Mouse (Mus musculus) forebrain, postnatal 0 days (tissue): ENCODE measurements around the gene Car14. TPM values are rescaled to one million over a fixed set of nuclear protein-coding genes. Genes with fewer than 3 reads are reported as not detected.
A peak's percentile ranks its signal among the peaks of the same experiment; 100 is the strongest.

Experiments used
- ATAC-seq: fragments of 200-750 bp; cut with Nextera tagmentation; 2 replicates; pipeline ENCODE4 v1.8.0; 2017; ENCODE audit warnings: mild to moderate bottlenecking, moderate library complexity
- DNase-seq: peaks from one replicate; pipeline ENCODE4 v3.0.0-alpha.2; 2015
- H3K27ac ChIP-seq: fragments of 300-500 bp; sonication (generic); 2 replicates; pipeline ENCODE4 v1.5.1; 2014; ENCODE audit warnings: low read depth, mild to moderate bottlenecking, antibody characterized with exemption, low read length, moderate library complexity, mixed read lengths
- H3K27me3 ChIP-seq: fragments of 300-500 bp; sonication (generic); 2 replicates; pipeline ENCODE4 v1.6.1; 2014; ENCODE audit warnings: mild to moderate bottlenecking, low read length, mixed read lengths; ENCODE audit not compliant: insufficient read depth
- H3K36me3 ChIP-seq: fragments of 300-500 bp; sonication (generic); 2 replicates; pipeline ENCODE4 v1.6.1; 2014; ENCODE audit warnings: mild to moderate bottlenecking, moderate library complexity; ENCODE audit not compliant: insufficient read depth
- H3K4me1 ChIP-seq: fragments of 300-500 bp; sonication (generic); 2 replicates; pipeline ENCODE4 v1.6.1; 2014; ENCODE audit warnings: antibody characterized with exemption; ENCODE audit not compliant: insufficient read depth
- H3K4me2 ChIP-seq: fragments of 300-500 bp; sonication (generic); 2 replicates; pipeline ENCODE4 v1.6.1; 2014; ENCODE audit warnings: low read depth, mild to moderate bottlenecking, moderate library complexity
- H3K4me3 ChIP-seq: fragments of 300-500 bp; sonication (generic); 2 replicates; pipeline ENCODE4 v1.5.1; 2014; ENCODE audit warnings: low read depth, low read length, mixed read lengths
- H3K9ac ChIP-seq: fragments of 300-500 bp; sonication (generic); 2 replicates; pipeline ENCODE4 v1.6.1; 2014; ENCODE audit warnings: mild to moderate bottlenecking
- H3K9me3 ChIP-seq: fragments of 300-500 bp; sonication (generic); 2 replicates; pipeline ENCODE4 v1.6.1; 2016; ENCODE audit warnings: low read length
- CTCF ChIP-seq: sonication (generic); IDR thresholded peaks from 2 replicates; pipeline ENCODE4 v1.5.1; 2016; ENCODE audit warnings: antibody characterized with exemption, control low read depth, low read depth
- WGBS: fragments of 180-500 bp; shearing (Covaris S2); extraction: QIAGEN DNeasy Blood & Tissue Kit; methylation state at CpG from one replicate; pipeline ENCODE4 v1.1.7; 2014; 5-methylcytosine and 5-hydroxymethylcytosine counted together
- polyA plus RNA-seq: library from polyadenylated mRNA; unstranded; fragments of >200 nt; fragmentation: Nextera tagmentation; extraction: Ambion mirVana; gene quantifications from 2 replicates; pipeline ENCODE4 v1.2.1, GENCODE M21; 2015
- total RNA-seq: library from RNA; depleted of rRNA; stranded (reverse); fragments of >200 nt; gene quantifications from 2 replicates; pipeline ENCODE4 v1.2.3, GENCODE M21; 2014

The Car14 gene
- total and polyA plus RNA-seq, 2 experiments from 2014 or later: 5.0 to 12.8 TPM

DNA sequence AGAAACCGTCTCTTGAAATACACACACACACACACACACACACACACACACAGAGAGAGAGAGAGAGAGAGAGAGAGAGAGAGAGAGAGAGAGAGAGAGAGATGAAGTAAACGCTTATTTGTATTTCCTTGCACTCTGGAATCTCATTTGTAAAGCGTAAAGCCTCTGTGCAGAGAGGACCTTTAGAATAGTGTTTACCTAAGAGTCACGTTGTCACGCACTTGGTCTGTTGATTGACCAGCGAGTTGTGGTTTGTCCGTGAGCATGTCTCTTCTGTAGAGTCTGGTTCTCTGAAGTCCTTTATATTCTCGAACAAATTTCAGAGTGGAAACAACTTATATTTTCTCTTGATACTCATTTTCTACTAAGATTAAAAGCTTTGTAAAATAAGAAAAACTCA, 40.3 kb upstream of the Car14 start:
- Histone ChIP-seq H3K4me1 (no peaks in the 10 kb centered on the region), H3K4me3 (no peak overlapping the region), H3K27ac (no peak overlapping the region), H3K9ac (no peak overlapping the region), H3K27me3 (no peaks in the 10 kb centered on the region), H3K4me2 (no peak overlapping the region), H3K36me3 (peaks cover 15% of the 10 kb centered on the region), H3K9me3 (no peaks in the 10 kb centered on the region)
- DNase-seq (no peak), ATAC-seq (no peak)
- no peak for TF ChIP-seq CTCF
- WGBS: 93% methylated on average over 8 of the region's 8 CpGs

DNA sequence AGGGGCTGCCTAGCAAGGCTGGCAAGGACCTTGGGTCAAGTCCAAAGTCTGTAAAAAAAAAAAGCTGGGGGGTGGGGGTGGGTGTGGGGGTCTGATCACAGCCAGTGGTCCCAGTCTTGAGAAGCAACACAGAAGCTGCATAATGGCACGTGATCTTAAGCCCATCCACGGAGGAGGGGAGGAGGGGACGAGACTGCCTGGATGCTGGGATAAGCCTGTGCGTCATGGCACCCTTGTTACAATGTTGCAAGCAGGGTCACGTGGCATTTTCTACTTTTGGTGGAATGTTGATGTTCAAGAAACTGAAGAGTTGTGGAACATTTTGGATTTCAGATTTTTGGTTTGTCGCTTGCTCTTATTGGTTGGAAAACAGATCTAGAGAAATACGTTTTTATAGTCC, 38.7 kb upstream of the Car14 start:
- H3K9ac ChIP-seq: no peak overlapping the region
- H3K27me3 ChIP-seq: no peaks in the 10 kb centered on the region
- H3K9me3 ChIP-seq: no peaks in the 10 kb centered on the region
- DNase-seq (no peak), ATAC-seq (no peak)
- H3K4me1 ChIP-seq: no peaks in the 10 kb centered on the region
- H3K27ac ChIP-seq: no peak overlapping the region
- H3K4me2 ChIP-seq: no peak overlapping the region
- 94% methylated on average over 7 of the region's 7 CpGs for WGBS
- peaks cover 29% of the 10 kb centered on the region for H3K36me3 ChIP-seq
- TF ChIP-seq CTCF: no peak
- H3K4me3 ChIP-seq: no peak overlapping the region

DNA sequence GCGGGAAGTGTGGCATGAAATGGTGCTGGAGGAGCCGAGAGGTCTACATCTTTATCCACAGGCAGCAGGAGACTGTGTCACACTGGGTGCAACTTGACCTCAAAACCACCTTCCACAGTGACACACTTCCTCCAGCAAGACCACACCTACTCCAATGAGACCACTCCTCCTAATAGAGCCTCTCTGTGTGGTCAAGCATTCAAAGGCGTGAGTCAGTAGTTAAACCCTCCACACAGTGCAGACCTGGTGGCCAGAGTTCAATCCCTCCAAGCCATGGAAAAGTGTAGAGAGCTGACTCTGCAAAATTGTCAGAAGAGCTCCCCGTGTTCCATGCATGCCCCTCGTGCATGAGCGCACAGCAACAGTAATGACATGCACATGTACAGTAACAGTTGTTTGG, 38.3 kb upstream of the Car14 start:
- no peaks in the 10 kb centered on the region for H3K9me3 ChIP-seq
- H3K4me1 ChIP-seq: no peaks in the 10 kb centered on the region
- no peak overlapping the region for H3K9ac ChIP-seq
- TF ChIP-seq CTCF: no peak
- H3K4me2 ChIP-seq: no peak overlapping the region
- no peak overlapping the region for H3K4me3 ChIP-seq
- DNase-seq: no peak
- no peak overlapping the region for H3K27ac ChIP-seq
- ATAC-seq: no peak
- H3K27me3 ChIP-seq: no peaks in the 10 kb centered on the region
- WGBS: 83% methylated on average over 6 of the region's 6 CpGs
- peaks cover 34% of the 10 kb centered on the region for H3K36me3 ChIP-seq

DNA sequence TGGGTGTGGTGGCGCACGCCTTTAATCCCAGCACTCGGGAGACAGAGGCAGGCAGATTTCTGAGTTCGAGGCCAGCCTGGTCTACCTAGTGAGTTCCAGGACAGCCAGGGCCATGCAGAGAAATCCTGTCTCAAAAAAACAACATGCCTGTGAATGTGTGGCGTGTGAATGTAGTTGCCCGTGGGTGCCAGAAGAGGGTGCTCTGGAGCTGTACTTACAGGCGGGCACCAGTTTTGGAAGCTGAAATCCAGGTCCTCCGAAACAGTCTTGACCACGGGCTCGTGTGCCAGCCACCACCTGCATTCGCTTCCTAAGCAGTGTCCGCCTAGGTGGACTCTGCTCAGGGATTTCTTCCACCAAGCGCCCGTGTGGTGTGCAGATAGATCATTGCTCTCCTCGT, 34.3 kb upstream of the Car14 start:
- Histone ChIP-seq H3K4me1 (no peaks in the 10 kb centered on the region), H3K9me3 (no peaks in the 10 kb centered on the region), H3K27ac (no peak overlapping the region), H3K9ac (no peak overlapping the region), H3K36me3 (peaks cover 52% of the 10 kb centered on the region), H3K27me3 (no peaks in the 10 kb centered on the region), H3K4me3 (no peak overlapping the region), H3K4me2 (no peak overlapping the region)
- 94% methylated on average over 15 of the region's 15 CpGs for WGBS
- TF ChIP-seq CTCF: peak; percentile 43
- no peak for ATAC-seq
- DNase-seq: no peak

DNA sequence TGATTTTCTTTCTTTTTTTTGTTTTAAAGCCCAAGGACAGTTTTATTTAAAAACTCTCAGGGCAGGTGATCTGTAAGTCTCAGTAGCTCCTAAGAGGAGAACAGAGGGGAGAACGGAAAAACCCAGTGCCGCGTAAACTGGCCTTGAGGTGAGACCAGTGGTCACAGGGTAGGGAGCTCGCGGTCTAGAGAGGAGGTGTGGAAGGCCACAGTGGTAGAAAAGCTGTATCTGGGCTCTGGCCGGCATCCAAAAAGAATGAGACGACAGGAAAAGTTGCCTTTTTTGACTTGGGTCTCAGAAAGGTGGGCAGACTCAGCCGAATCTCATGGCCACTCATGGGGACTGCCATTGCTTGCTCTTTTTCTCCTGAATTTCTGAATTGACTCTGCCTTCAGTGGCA, 33.7 kb upstream of the Car14 start:
- H3K9me3 ChIP-seq: no peaks in the 10 kb centered on the region
- no peak for ATAC-seq
- WGBS: 93% methylated on average over 8 of the region's 8 CpGs

DNA sequence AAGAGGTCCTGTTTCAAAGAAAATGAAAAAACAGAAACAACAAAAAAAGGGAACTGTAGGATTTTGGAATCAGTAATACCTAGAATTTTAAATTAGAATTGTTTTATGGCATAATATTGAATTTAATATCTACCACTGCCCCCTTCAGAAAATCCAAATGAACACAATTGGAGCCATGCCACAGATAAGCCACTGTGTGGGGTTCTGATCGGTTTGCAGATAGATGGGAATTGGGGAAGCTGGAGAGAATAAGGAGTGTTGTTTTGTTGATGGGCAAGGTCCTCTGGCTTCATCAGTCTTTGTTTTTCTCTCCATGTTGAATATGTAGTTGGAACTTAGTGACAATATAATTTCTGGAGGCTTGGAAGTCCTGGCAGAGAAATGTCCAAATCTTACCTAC, 30.0 kb upstream of the Car14 start:
- Histone ChIP-seq H3K4me3 (no peak overlapping the region), H3K4me2 (no peak overlapping the region), H3K27me3 (no peaks in the 10 kb centered on the region), H3K36me3 (peaks cover 40% of the 10 kb centered on the region), H3K4me1 (no peaks in the 10 kb centered on the region), H3K9me3 (no peaks in the 10 kb centered on the region), H3K9ac (no peak overlapping the region), H3K27ac (no peak overlapping the region)
- DNase-seq (no peak), ATAC-seq (no peak)
- TF ChIP-seq CTCF: no peak
- WGBS: 88% methylated on average over 1 of the region's 1 CpGs

More for the DNA sequence above, 33.7 kb upstream of the Car14 start:
- no peak overlapping the region for H3K27ac ChIP-seq
- no peaks in the 10 kb centered on the region for H3K4me1 ChIP-seq
- H3K4me3 ChIP-seq: no peak overlapping the region
- H3K36me3 ChIP-seq: peaks cover 54% of the 10 kb centered on the region
- no peaks in the 10 kb centered on the region for H3K27me3 ChIP-seq
- no peak for TF ChIP-seq CTCF
- H3K9ac ChIP-seq: no peak overlapping the region
- H3K4me2 ChIP-seq: no peak overlapping the region
- DNase-seq: no peak

DNA sequence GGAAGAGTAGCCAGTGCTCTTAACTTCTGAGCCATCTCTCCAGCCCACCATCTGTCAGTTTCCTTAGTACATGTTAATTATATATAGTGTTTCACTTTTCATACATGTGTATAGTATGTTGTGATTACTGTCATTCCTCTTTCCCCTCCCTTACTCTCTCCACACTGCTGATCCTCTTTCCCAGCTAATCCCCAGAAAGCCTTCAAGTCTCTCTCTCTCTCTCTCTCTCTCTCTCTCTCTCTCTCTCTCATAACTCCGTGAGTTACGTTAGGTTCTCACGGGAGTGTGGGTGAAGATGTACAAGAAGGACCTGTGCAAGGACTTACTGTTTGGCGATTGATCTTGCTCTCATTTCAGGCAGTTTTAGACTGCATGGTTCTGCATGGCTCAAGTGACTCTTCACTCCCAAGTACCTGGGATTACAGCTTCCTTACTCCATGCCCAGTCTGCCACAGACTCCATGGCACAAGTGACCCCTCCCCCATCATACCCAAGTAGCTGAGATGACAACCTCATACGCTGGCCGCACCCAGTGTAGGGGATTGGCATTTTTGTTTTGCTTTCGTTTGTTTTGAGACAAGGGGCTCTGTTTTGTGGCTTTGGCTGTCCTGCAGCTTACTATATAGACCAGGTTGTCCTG, 28.7 kb upstream of the Car14 start:
- WGBS: 92% methylated on average over 7 of the region's 7 CpGs
- H3K27ac ChIP-seq: no peak overlapping the region
- H3K9ac ChIP-seq: no peak overlapping the region
- H3K36me3 ChIP-seq: peaks cover 29% of the 10 kb centered on the region
- TF ChIP-seq CTCF: no peak
- ATAC-seq (no peak), DNase-seq (no peak)
- no peaks in the 10 kb centered on the region for H3K4me1 ChIP-seq
- H3K9me3 ChIP-seq: no peaks in the 10 kb centered on the region
- no peaks in the 10 kb centered on the region for H3K27me3 ChIP-seq
- no peak overlapping the region for H3K4me3 ChIP-seq
- H3K4me2 ChIP-seq: no peak overlapping the region
